Mouse (Mus musculus) heart, adult 2 months (tissue): Measurements from ENCODE around the gene Ptpn1.

Source experiments
- CTCF ChIP-seq: fragments of 200-600 bp; IDR thresholded peaks from 2 replicates; pipeline ENCODE4 v1.8.1; 2022; ENCODE audit warnings: antibody characterized with exemption, mild to moderate bottlenecking, moderate library complexity
- EP300 ChIP-seq: fragments of 200-500 bp; IDR thresholded peaks from 2 replicates; pipeline ENCODE4 v1.6.1; 2011; ENCODE audit warnings: low read depth, low read length, control low read depth; ENCODE audit not compliant: insufficient read depth
- POLR2A ChIP-seq: fragments of 200-500 bp; IDR thresholded peaks from 2 replicates; pipeline ENCODE4 v1.6.1; 2011; ENCODE audit warnings: mild to moderate bottlenecking, low read depth, low read length, control low read depth; ENCODE audit not compliant: insufficient read depth

- no peak for TF ChIP-seq POLR2A
- TF ChIP-seq CTCF, result no peak
- no peak for TF ChIP-seq EP300
Measured at GRCm38 (mm10) chr2:167962347-167962746, 30.5 kb downstream of the Ptpn1 start.
